Mouse (Mus musculus) hindbrain, embryonic 13.5 days (tissue): ENCODE measurements around the gene Xirp2. TPM values are rescaled to one million over a fixed set of nuclear protein-coding genes. Genes with fewer than 3 reads are reported as not detected.

Experiments used
- ATAC-seq: fragments of 200-750 bp; cut with Nextera tagmentation; 2 replicates; pipeline ENCODE4 v1.8.0; 2017; ENCODE audit warnings: moderate TSS enrichment; ENCODE audit not compliant: low FRiP score
- H3K27ac ChIP-seq: fragments of 300-500 bp; sonication (generic); 2 replicates; pipeline ENCODE4 v1.5.1; 2015; ENCODE audit warnings: inconsistent platforms, mild to moderate bottlenecking, moderate library complexity
- H3K27me3 ChIP-seq: fragments of 300-500 bp; sonication (generic); 2 replicates; pipeline ENCODE4 v1.6.1; 2015; ENCODE audit warnings: mild to moderate bottlenecking, inconsistent platforms
- H3K36me3 ChIP-seq: fragments of 300-500 bp; sonication (generic); 2 replicates; pipeline ENCODE4 v1.6.1; 2015; ENCODE audit warnings: mild to moderate bottlenecking, inconsistent platforms
- H3K4me1 ChIP-seq: fragments of 300-500 bp; sonication (generic); replicated peaks from 2 replicates; pipeline ENCODE4 v1.6.1; 2015; ENCODE audit warnings: inconsistent platforms
- H3K4me2 ChIP-seq: fragments of 300-500 bp; sonication (generic); 2 replicates; pipeline ENCODE4 v1.6.1; 2015; ENCODE audit warnings: inconsistent platforms, mild to moderate bottlenecking, moderate library complexity
- H3K4me3 ChIP-seq: fragments of 300-500 bp; sonication (generic); 2 replicates; pipeline ENCODE4 v1.5.1; 2015; ENCODE audit warnings: mild to moderate bottlenecking, inconsistent platforms
- H3K9ac ChIP-seq: fragments of 300-500 bp; sonication (generic); 2 replicates; pipeline ENCODE4 v1.6.1; 2015; ENCODE audit warnings: mild to moderate bottlenecking, inconsistent platforms
- H3K9me3 ChIP-seq: fragments of 300-500 bp; sonication (generic); 2 replicates; pipeline ENCODE4 v1.6.1; 2016; ENCODE audit warnings: inconsistent platforms
- WGBS: fragments of 180-500 bp; shearing (Covaris S2); methylation state at CpG from one replicate; pipeline ENCODE4 v1.1.7; 2015; 5-methylcytosine and 5-hydroxymethylcytosine counted together
- polyA plus RNA-seq: library from polyadenylated mRNA; unstranded; fragments of >200 nt; fragmentation: Nextera tagmentation; extraction: Ambion mirVana; gene quantifications from 2 replicates; pipeline ENCODE4 v1.2.1, GENCODE M21; 2015

The Xirp2 gene
- polyA plus RNA-seq, 1 experiment from 2014 or later: not detected

GRCm38 (mm10) chr2:67566566-67566965 is 120.8 kb downstream of the Xirp2 start:
- H3K4me2 ChIP-seq: peak overlapping the region; percentile 96
- 2% methylated on average over 12 of the region's 12 CpGs for WGBS
- peak overlapping the region; percentile 82 for H3K4me3 ChIP-seq
- peaks cover 17% of the 10 kb centered on the region for H3K4me1 ChIP-seq
- no peaks in the 10 kb centered on the region for H3K36me3 ChIP-seq
- peak overlapping the region; percentile 97 for H3K27ac ChIP-seq
- ATAC-seq: no peak
- peak overlapping the region; percentile 92 for H3K9ac ChIP-seq
- H3K27me3 ChIP-seq: no peaks in the 10 kb centered on the region
- no peaks in the 10 kb centered on the region for H3K9me3 ChIP-seq

- H3K4me2 ChIP-seq: peak overlapping the region; percentile 96
- H3K4me1 ChIP-seq: peaks cover 17% of the 10 kb centered on the region
- H3K9me3 ChIP-seq: no peaks in the 10 kb centered on the region
- H3K4me3 ChIP-seq: peak overlapping the region; percentile 82
- no peaks in the 10 kb centered on the region for H3K27me3 ChIP-seq
- peak overlapping the region; percentile 92 for H3K9ac ChIP-seq
- no peak for ATAC-seq
- WGBS: 11% methylated on average over 8 of the region's 8 CpGs
- no peak overlapping the region for H3K27ac ChIP-seq
- H3K36me3 ChIP-seq: no peaks in the 10 kb centered on the region
These were observed 121.4 kb downstream of the Xirp2 start for GRCm38 (mm10) chr2:67567141-67567680.

Other genes with a start within 250 kb of the Xirp2 start
- gene Gm21830, start 32.3 kb upstream of the Xirp2 start, polyA plus RNA-seq: not detected in 2 replicates
- gene Gm26727, start 12.8 kb upstream of the Xirp2 start, polyA plus RNA-seq: not detected in 2 replicates
- gene B3galt1, start 119.9 kb downstream of the Xirp2 start, polyA plus RNA-seq: 47.7 and 51.2 TPM in 2 replicates